Mouse (Mus musculus) C2C12 (cell line): ENCODE measurements at regions not wholly inside any gene's neighbourhood (a gene's known extent, or its start where the extent isn't known, plus 50 kb on each side); places are given as distances from the start of the nearest gene placed in this dataset.

ENCODE experiments used
- CTCF ChIP-seq: IDR thresholded peaks from one replicate; pipeline ENCODE4 v1.5.1; 2011; ENCODE audit not compliant: control insufficient read depth, insufficient read depth, insufficient read length
- MAX ChIP-seq: IDR thresholded peaks from one replicate; pipeline ENCODE4 v1.6.1; 2011; ENCODE audit warnings: mild to moderate bottlenecking, control low read depth
- MYOD1 ChIP-seq: IDR thresholded peaks from one replicate; pipeline ENCODE4 v1.6.1; 2011; ENCODE audit warnings: low read depth; ENCODE audit not compliant: control insufficient read depth, insufficient read length
- MYOG ChIP-seq: IDR thresholded peaks from one replicate; pipeline ENCODE4 v1.6.1; 2011; ENCODE audit not compliant: control insufficient read depth, insufficient read length; ENCODE audit errors: extremely low read depth
- USF1 ChIP-seq: IDR thresholded peaks from one replicate; pipeline ENCODE4 v1.6.1; 2011; ENCODE audit warnings: low read depth, mild to moderate bottlenecking, control low read depth, moderate library complexity

GRCm38 (mm10) chr16:53245365-53245764 lies 791.5 kb upstream of the Alcam start:
- no peak for TF ChIP-seq CTCF
- no peak for TF ChIP-seq MYOG
- no peak for TF ChIP-seq MYOD1
- no peak for TF ChIP-seq MAX
- TF ChIP-seq USF1, result no peak
